Comparison of ENCODE assay signal across 8 mouse cellular contexts in the genomic region with DNA sequence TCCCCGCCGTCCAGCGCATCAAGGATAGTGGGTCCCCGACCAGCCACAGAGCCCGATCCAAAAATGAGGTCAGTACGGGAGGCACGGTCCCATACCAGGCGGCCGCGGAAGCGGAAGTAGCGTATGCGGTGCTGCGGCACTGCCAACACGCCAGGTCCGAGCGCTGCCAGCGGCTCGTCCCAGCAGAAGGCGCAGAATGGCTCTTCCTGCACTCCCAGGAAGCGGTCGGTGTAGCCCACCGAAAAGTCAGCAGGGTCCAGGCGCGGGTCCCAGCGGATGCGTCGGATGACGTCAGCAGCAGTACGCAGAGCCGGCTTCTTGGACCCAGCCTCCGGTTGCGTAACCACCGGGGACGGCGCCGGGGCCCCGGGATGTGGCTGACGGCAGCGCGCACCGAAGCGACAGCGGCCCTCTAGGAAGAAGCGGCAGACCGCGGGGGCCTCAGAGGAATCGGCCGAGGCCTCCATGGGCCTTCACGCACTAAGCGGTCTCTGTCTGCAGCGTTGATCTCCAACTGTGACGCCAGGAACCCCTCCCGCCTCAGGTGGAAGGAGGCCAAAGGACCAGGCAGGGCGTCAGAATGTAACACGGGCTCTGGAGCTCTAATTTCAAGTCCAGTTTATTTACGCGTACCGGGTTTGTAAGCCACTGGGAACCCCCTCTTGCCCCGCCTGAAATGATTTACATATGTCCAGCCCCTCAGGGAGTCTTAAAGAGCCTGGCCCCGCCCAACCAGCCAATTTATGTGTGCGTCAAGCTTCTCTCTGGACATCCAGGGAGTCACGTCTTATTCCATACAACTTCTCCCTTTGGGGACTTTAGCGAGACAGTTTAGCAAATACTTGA. TPM values are rescaled to one million over a fixed set of nuclear protein-coding genes. Genes with fewer than 3 reads are reported as not detected.
DNase-seq lines count a peak whose midpoint lies in the region; ATAC-seq lines count a peak whose summit lies in the region.

No protein-coding gene starts in this region.

- peaks cover 5% of the 10 kb centered on the region for H3K27me3 ChIP-seq in hindbrain, embryonic 16.5 days (replicated peaks; ENCODE audit: control insufficient read depth, insufficient read depth, low read length)

- WGBS in hindbrain, embryonic 16.5 days, result under 1% methylated on average over 62 of the region's 64 CpGs

- H3K9me3 ChIP-seq in hindbrain, embryonic 16.5 days (ENCODE audit: control insufficient read depth, low read length), result no peaks in the 10 kb centered on the region

- DNase-seq in T-cell, adult 2 months (ENCODE audit: low spot score), result peak; percentile 72
- peak; percentile 88 to 89 for DNase-seq in cerebellum, postnatal 36 days
- DNase-seq in gastrocnemius, adult 18-20 months (ENCODE audit: low spot score), result peak; percentile 84
- peak; percentile 81 to 82 for DNase-seq in left cerebral cortex, adult 8-10 months (ENCODE audit: low spot score in 2 of 2)
- DNase-seq in right cerebral cortex, adult 2 months (ENCODE audit: low spot score in 2 of 2), result peak; percentile 84 to 90
- peak; percentile 74 for DNase-seq in urinary bladder, postnatal 25 days (ENCODE audit: low spot score)

- peak; percentile 80 for ATAC-seq in hindbrain, embryonic 16.5 days
- ATAC-seq in megakaryocyte, adult 5-6 weeks (ENCODE audit: poor library complexity, severe bottlenecking), result peak; percentile 68

- H3K27ac ChIP-seq in hindbrain, embryonic 16.5 days (ENCODE audit: low read depth, low read length), result peak overlapping the region; percentile 94

- peaks cover 33% of the 10 kb centered on the region for H3K36me3 ChIP-seq in hindbrain, embryonic 16.5 days (ENCODE audit: control insufficient read depth, insufficient read depth, low read length)

- H3K4me1 ChIP-seq in hindbrain, embryonic 16.5 days (ENCODE audit: control insufficient read depth, insufficient read depth, low read depth, low read length), result peaks cover 25% of the 10 kb centered on the region

- H3K4me3 ChIP-seq in hindbrain, embryonic 16.5 days (ENCODE audit: low read length), result peak overlapping the region; percentile 81

- peak overlapping the region; percentile 93 for H3K9ac ChIP-seq in hindbrain, embryonic 16.5 days (ENCODE audit: low read depth, low read length)

- peak overlapping the region; percentile 96 for H3K4me2 ChIP-seq in hindbrain, embryonic 16.5 days (ENCODE audit: low read length)

RNA-seq across cellular contexts. Expression of a gene that starts 0.7 kb away (rescaled TPM):
- total RNA-seq in gastrocnemius, adult 18-20 months (2021), result 1 to 10 TPM; 1.8 to 2.2 TPM
- 6.0 and 6.8 TPM in 2 replicates for polyA plus RNA-seq in hindbrain, embryonic 16.5 days (2015; fragmentation: Nextera tagmentation; extraction: Ambion mirVana)
- 1 to 10 TPM; 5.4 to 7.1 (median 6.5) TPM for total RNA-seq in left cerebral cortex, adult 8-10 months (2022)
- total RNA-seq in megakaryocyte, adult 5-6 weeks (2015), result 2.6 and 3.0 TPM in 2 replicates
- total RNA-seq in megakaryocyte, adult 5-6 weeks (2017), result 4.1 and 5.2 TPM in 2 replicates

RNA-seq across cellular contexts. Expression of a gene that starts 12.6 kb away (rescaled TPM):
- total RNA-seq in gastrocnemius, adult 18-20 months (2021), result 10 to 100 TPM; 27.2 to 33.0 TPM
- polyA plus RNA-seq in hindbrain, embryonic 16.5 days (2015; fragmentation: Nextera tagmentation; extraction: Ambion mirVana), result 57.4 and 75.4 TPM in 2 replicates
- total RNA-seq in left cerebral cortex, adult 8-10 months (2022), result 100 to 1,000 TPM; 137 to 159 (median 152) TPM
- 34.2 and 48.8 TPM in 2 replicates for total RNA-seq in megakaryocyte, adult 5-6 weeks (2015)
- 35.2 TPM in 2 replicates for total RNA-seq in megakaryocyte, adult 5-6 weeks (2017)

RNA-seq across cellular contexts. Expression of a gene that starts 15.2 kb away (rescaled TPM):
- 1 to 10 TPM; 1.5 to 1.7 TPM for total RNA-seq in gastrocnemius, adult 18-20 months (2021)
- polyA plus RNA-seq in hindbrain, embryonic 16.5 days (2015; fragmentation: Nextera tagmentation; extraction: Ambion mirVana), result 8.5 and 9.7 TPM in 2 replicates
- total RNA-seq in left cerebral cortex, adult 8-10 months (2022), result 1 to 10 TPM; 1.0 to 2.3 (median 1.6) TPM
- not detected in 2 replicates for total RNA-seq in megakaryocyte, adult 5-6 weeks (2015)
- total RNA-seq in megakaryocyte, adult 5-6 weeks (2017), result not detected in 2 replicates

RNA-seq across cellular contexts. Expression of a gene that starts 30.2 kb away (rescaled TPM):
- 1 to 10 TPM in 1 of 2 experiments, under 1 TPM in 1; 0.81 to 1.6 TPM for total RNA-seq in gastrocnemius, adult 18-20 months (2021)
- polyA plus RNA-seq in hindbrain, embryonic 16.5 days (2015; fragmentation: Nextera tagmentation; extraction: Ambion mirVana), result 204 and 239 TPM in 2 replicates
- 100 to 1,000 TPM; 584 to 624 (median 589) TPM for total RNA-seq in left cerebral cortex, adult 8-10 months (2022)
- not detected in 2 replicates for total RNA-seq in megakaryocyte, adult 5-6 weeks (2015)
- not detected in 2 replicates for total RNA-seq in megakaryocyte, adult 5-6 weeks (2017)

Comparison
In these comparisons a context has a peak if more than half of its experiments do, and no peak if none do; other contexts are left out.
1. Peak in every context shown above with its lines: DNase-seq, ATAC-seq, H3K4me3 ChIP-seq and H3K27ac ChIP-seq.